Mouse (Mus musculus): Measurements from ENCODE around the gene Wfdc9. TPM values are rescaled to one million over a fixed set of nuclear protein-coding genes. Genes with fewer than 3 reads are reported as not detected.
"Not testable (repeated sequence)": the region's sequence is repeated elsewhere in the genome, so short reads cannot be mapped to it uniquely, and the experiment has no call there.

The Wfdc9 gene
- total RNA-seq, 2 experiments from 2014 or later: not detected

DNA sequence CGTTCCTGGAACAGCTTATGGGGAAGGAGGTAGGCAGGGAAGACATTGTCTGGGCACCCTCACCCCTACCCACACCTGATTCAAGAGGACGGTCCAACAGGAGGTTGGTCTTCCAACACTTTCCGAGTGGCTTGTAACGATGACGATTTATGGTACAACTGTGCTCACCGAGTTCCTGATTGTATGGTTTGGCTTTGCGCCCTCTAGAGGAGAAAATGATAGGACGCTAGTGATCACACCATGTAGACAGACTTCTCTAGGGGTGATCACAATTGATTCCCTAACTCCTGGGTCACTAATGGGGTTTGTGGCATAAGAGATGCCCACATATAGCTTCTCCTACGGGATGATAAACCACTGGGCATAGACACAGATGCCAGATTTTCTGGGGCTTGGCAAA, 21.1 kb downstream of the Wfdc9 start:
- ATAC-seq (replicated peaks; ENCODE audit: poor library complexity, severe bottlenecking): no peak

DNA sequence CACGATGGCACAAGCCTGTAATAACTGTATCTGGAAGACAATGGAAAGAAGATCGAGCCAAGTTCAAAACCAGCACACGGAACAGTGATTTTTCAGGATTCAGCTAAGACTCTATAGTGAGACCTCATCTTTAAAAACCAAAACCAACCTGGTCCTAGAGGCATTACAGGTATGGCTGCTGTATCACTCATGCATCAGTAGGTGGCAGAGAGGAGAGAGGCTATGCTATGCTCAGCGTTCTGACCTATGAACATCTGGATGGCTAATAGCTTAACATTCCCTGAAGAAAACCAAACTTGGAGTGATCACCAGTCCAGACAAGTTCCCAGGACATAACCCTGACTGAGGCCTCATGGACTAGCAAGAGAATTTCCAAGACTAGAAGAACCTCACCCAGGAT, 34.6 kb downstream of the Wfdc9 start:
- no peak for ATAC-seq (replicated peaks; ENCODE audit: poor library complexity, severe bottlenecking)

DNA sequence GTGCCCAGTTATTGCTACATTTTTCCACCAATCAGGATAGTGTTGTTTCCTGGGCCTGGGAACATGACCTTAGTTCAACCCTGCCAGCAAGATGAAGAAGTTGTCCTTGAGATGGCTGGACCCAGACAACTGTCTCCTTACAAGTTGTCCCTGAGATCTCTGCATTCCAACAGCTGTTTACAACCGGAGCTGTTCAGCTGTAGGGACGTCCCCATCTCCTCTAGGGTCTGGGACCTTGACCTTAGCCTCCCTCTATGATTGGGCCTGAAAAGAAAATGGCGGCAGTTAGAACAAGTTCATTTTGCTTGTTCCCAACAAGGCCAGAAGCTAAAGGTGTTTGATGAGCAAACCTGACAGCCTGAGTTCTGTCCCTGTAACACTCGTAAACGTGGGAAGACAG, 37.3 kb downstream of the Wfdc9 start:
- no peak for ATAC-seq (replicated peaks; ENCODE audit: poor library complexity, severe bottlenecking)

DNA sequence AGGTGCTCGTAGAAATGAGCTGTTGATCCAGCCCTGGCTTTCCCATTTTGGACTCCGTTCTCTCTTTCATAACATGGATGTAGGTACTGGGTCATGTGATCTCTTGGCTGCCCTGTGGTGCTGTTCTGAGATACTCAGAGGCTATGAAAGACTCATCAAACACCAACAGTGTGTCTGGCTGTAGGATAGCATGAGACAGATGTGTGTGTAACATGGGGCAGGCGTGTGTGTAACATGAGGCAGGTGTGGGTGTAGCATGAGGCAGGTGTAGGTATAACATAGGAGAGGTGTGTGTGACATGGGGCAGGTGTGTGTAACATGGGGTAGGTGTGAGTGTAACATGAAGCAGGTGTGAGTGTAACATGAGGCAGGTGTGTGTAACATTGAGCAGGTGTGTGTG, 41.0 kb downstream of the Wfdc9 start:
- ATAC-seq (replicated peaks; ENCODE audit: poor library complexity, severe bottlenecking): no peak

DNA sequence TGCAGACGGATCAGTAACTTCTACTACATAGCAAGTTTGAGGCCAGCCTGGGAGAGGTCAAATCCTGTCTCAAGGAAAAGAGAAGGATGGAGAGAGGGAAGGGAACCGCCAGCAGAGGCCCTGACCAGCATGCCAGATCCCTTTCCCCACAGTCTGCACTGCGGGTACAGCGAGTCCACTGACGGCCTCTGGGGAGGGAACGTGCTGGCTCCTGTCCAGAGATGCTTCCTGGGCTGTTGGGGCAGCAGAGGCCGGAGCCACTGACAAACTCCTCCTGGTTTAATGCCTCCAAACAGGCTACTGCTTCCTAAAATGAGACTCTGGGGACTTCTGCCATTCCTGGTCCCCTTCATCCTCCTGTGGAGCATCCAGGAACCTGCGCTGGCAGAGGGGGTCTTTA, 42.9 kb downstream of the Wfdc9 start, which contains the start of the genes Wfdc6b and Wfdc8:
Gene Wfdc6b, plus strand, starts transcription at position 52 of the 400 bp plus-strand sequence.
Gene Wfdc8, minus strand, starts transcription at position 156 of the 400 bp plus-strand sequence.
- ATAC-seq (replicated peaks; ENCODE audit: poor library complexity, severe bottlenecking): not testable (repeated sequence)

DNA sequence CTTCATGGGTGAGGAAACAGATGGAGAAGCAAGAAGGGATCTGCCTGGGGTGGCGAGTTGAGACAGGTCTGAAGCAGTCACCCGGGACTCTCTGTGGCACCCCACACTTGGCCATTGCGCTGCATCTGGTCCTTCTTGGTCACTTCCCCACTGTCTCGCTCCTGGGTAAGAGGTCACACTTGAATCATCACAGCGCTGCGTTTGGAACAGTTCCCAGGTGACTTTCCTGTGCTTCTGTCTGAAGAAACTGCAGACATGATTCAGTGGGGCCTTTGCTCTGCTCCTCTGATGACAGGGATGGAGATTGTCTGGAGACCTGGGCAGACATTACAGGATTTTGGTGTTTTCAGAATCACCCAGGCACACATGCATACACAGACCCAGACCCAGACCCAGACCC, 47.6 kb downstream of the Wfdc9 start:
- ATAC-seq (replicated peaks; ENCODE audit: poor library complexity, severe bottlenecking): no peak

DNA sequence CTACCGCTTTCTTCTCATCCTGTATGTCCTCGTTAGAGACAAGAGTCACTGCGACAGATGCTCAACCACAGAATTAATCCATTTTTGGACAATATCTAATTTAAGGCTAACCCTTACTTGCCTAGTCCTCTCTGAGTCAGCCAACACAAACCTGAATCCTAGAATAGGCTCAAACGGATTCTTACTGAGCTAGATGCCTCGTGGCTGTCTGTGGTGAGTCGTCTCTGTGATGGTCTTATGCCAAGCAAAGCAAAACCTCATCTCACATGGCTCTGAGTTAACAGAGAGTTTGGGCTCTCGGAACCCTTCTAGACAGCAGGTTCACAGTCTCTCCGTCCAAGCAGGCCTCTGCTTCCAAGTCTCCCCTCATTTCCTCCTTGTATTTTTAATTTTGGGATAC, 52.0 kb downstream of the Wfdc9 start:
- ATAC-seq (replicated peaks; ENCODE audit: poor library complexity, severe bottlenecking): no peak

DNA sequence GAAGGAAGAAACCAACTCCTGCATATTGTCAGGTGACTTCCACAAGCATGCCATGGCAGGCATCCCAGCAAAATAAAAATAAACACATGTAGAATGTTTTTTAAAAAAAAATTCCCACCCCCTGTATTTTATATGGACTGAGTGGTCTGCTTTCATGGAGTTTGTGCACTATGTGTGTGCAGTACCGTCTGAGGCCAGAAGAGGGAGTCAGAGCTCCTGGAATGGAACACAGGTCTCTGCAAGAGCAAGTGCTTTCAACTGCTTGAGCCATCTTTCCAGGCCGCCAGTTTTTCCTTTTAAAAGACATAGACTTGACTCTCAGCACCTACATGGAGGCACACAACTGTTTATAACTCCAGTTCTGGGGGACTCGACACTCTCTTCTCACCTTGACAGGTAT, 52.9 kb downstream of the Wfdc9 start:
- no peak for ATAC-seq (replicated peaks; ENCODE audit: poor library complexity, severe bottlenecking)

DNA sequence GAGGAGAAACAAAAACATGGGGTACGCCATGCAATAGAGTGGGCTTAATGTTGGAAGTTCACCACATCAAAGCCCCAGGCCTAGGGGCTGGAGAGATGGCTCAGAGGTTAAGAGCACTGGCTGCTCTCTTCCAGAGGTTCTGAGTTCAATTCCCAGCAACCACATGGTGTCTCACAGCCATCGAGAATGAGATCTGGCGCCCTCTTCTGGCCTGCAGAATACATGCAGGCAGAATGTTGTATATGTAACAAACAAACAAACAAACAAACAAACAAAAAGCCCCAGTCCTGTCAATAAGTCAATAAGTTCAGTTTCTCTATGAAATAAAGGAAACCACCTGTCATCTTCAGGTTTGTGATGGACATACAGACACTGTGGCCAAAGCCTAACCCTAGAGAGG, 56.2 kb downstream of the Wfdc9 start:
- no peak for ATAC-seq (replicated peaks; ENCODE audit: poor library complexity, severe bottlenecking)

Other genes starting within 250 kb of the Wfdc9 start
Only the 30 nearest of the 31 such genes appear.
- gene Sdc4, start 212.7 kb downstream of the Wfdc9 start, total RNA-seq (2014; fragmentation: Nextera tagmentation): not detected in 2 replicates
- not detected in 2 replicates for gene Sdc4, start 212.7 kb downstream of the Wfdc9 start, total RNA-seq (2017)
- 30.4 and 35.3 TPM in 2 replicates for gene Sys1, start 199.6 kb downstream of the Wfdc9 start, total RNA-seq (2014; fragmentation: Nextera tagmentation)
- 11.5 and 18.1 TPM in 2 replicates for gene Sys1, start 199.6 kb downstream of the Wfdc9 start, total RNA-seq (2017)
- not detected in 2 replicates for gene Gm20458, start 195.6 kb downstream of the Wfdc9 start, total RNA-seq (2014; fragmentation: Nextera tagmentation)
- gene Gm20458, start 195.6 kb downstream of the Wfdc9 start, total RNA-seq (2017): not detected in 2 replicates
- not detected in 2 replicates for gene Trp53tg5, start 182.9 kb downstream of the Wfdc9 start, total RNA-seq (2014; fragmentation: Nextera tagmentation)
- gene Trp53tg5, start 182.9 kb downstream of the Wfdc9 start, total RNA-seq (2017): not detected in 2 replicates
- 5.6 TPM in 1 of 2 replicates, not detected in the other for gene Dbndd2, start 170.5 kb downstream of the Wfdc9 start, total RNA-seq (2014; fragmentation: Nextera tagmentation)
- 0.46 and 0.95 TPM in 2 replicates for gene Dbndd2, start 170.5 kb downstream of the Wfdc9 start, total RNA-seq (2017)
- 97.1 and 103 TPM in 2 replicates for gene Pigt, start 159.1 kb downstream of the Wfdc9 start, total RNA-seq (2014; fragmentation: Nextera tagmentation)
- gene Pigt, start 159.1 kb downstream of the Wfdc9 start, total RNA-seq (2017): 27.2 and 27.5 TPM in 2 replicates
- not detected in 2 replicates for gene Wfdc2, start 94.2 kb downstream of the Wfdc9 start, total RNA-seq (2014; fragmentation: Nextera tagmentation)
- gene Wfdc2, start 94.2 kb downstream of the Wfdc9 start, total RNA-seq (2017): not detected in 2 replicates
- not detected in 2 replicates for gene Spint3, start 83.1 kb downstream of the Wfdc9 start, total RNA-seq (2014; fragmentation: Nextera tagmentation)
- gene Spint3, start 83.1 kb downstream of the Wfdc9 start, total RNA-seq (2017): not detected in 2 replicates
- not detected in 2 replicates for gene Wfdc6a, start 71.1 kb downstream of the Wfdc9 start, total RNA-seq (2014; fragmentation: Nextera tagmentation)
- gene Wfdc6a, start 71.1 kb downstream of the Wfdc9 start, total RNA-seq (2017): not detected in 2 replicates
- not detected in 2 replicates for gene Eppin, start 63.0 kb downstream of the Wfdc9 start, total RNA-seq (2014; fragmentation: Nextera tagmentation)
- gene Eppin, start 63.0 kb downstream of the Wfdc9 start, total RNA-seq (2017): not detected in 2 replicates
- not detected in 2 replicates for gene Wfdc6b, start 43.1 kb downstream of the Wfdc9 start, total RNA-seq (2014; fragmentation: Nextera tagmentation)
- not detected in 2 replicates for gene Wfdc6b, start 43.1 kb downstream of the Wfdc9 start, total RNA-seq (2017)
- gene Wfdc8, start 43.0 kb downstream of the Wfdc9 start, total RNA-seq (2014; fragmentation: Nextera tagmentation): not detected in 2 replicates
- gene Wfdc8, start 43.0 kb downstream of the Wfdc9 start, total RNA-seq (2017): not detected in 2 replicates
- gene Wfdc16, start 17.8 kb downstream of the Wfdc9 start, total RNA-seq (2014; fragmentation: Nextera tagmentation): not detected in 2 replicates
- gene Wfdc16, start 17.8 kb downstream of the Wfdc9 start, total RNA-seq (2017): not detected in 2 replicates
- not detected in 2 replicates for gene Wfdc10, start 537 bp downstream of the Wfdc9 start, total RNA-seq (2014; fragmentation: Nextera tagmentation)
- not detected in 2 replicates for gene Wfdc10, start 537 bp downstream of the Wfdc9 start, total RNA-seq (2017)
- gene Wfdc11, start 17.5 kb upstream of the Wfdc9 start, total RNA-seq (2014; fragmentation: Nextera tagmentation): not detected in 2 replicates
- not detected in 2 replicates for gene Wfdc11, start 17.5 kb upstream of the Wfdc9 start, total RNA-seq (2017)
- gene Wfdc13, start 28.5 kb upstream of the Wfdc9 start, total RNA-seq (2014; fragmentation: Nextera tagmentation): not detected in 2 replicates
- not detected in 2 replicates for gene Wfdc13, start 28.5 kb upstream of the Wfdc9 start, total RNA-seq (2017)
- not detected in 2 replicates for gene Spint4, start 41.9 kb upstream of the Wfdc9 start, total RNA-seq (2014; fragmentation: Nextera tagmentation)
- not detected in 2 replicates for gene Spint4, start 41.9 kb upstream of the Wfdc9 start, total RNA-seq (2017)
- gene Spint5, start 58.7 kb upstream of the Wfdc9 start, total RNA-seq (2014; fragmentation: Nextera tagmentation): not detected in 2 replicates
- not detected in 2 replicates for gene Spint5, start 58.7 kb upstream of the Wfdc9 start, total RNA-seq (2017)
- not detected in 2 replicates for gene Wfdc3, start 89.3 kb upstream of the Wfdc9 start, total RNA-seq (2014; fragmentation: Nextera tagmentation)
- not detected in 2 replicates for gene Wfdc3, start 89.3 kb upstream of the Wfdc9 start, total RNA-seq (2017)
- gene Dnttip1, start 89.4 kb upstream of the Wfdc9 start, total RNA-seq (2014; fragmentation: Nextera tagmentation): 31.1 and 36.9 TPM in 2 replicates
- gene Dnttip1, start 89.4 kb upstream of the Wfdc9 start, total RNA-seq (2017): 21.5 and 27.3 TPM in 2 replicates
- 24.5 and 75.2 TPM in 2 replicates for gene Ube2c, start 113.3 kb upstream of the Wfdc9 start, total RNA-seq (2014; fragmentation: Nextera tagmentation)
- gene Ube2c, start 113.3 kb upstream of the Wfdc9 start, total RNA-seq (2017): 112 and 138 TPM in 2 replicates
- gene Tnnc2, start 123.4 kb upstream of the Wfdc9 start, total RNA-seq (2014; fragmentation: Nextera tagmentation): not detected in 2 replicates
- gene Tnnc2, start 123.4 kb upstream of the Wfdc9 start, total RNA-seq (2017): not detected in 2 replicates
- gene Snx21, start 129.2 kb upstream of the Wfdc9 start, total RNA-seq (2014; fragmentation: Nextera tagmentation): not detected in 2 replicates
- 0.17 and 0.77 TPM in 2 replicates for gene Snx21, start 129.2 kb upstream of the Wfdc9 start, total RNA-seq (2017)
- 24.7 and 25.5 TPM in 2 replicates for gene Acot8, start 148.3 kb upstream of the Wfdc9 start, total RNA-seq (2014; fragmentation: Nextera tagmentation)
- gene Acot8, start 148.3 kb upstream of the Wfdc9 start, total RNA-seq (2017): 22.3 and 32.6 TPM in 2 replicates
- 2.7 and 4.1 TPM in 2 replicates for gene Zswim3, start 148.5 kb upstream of the Wfdc9 start, total RNA-seq (2014; fragmentation: Nextera tagmentation)
- 1.8 and 2.0 TPM in 2 replicates for gene Zswim3, start 148.5 kb upstream of the Wfdc9 start, total RNA-seq (2017)
- gene Zswim1, start 166.1 kb upstream of the Wfdc9 start, total RNA-seq (2014; fragmentation: Nextera tagmentation): 5.8 and 7.0 TPM in 2 replicates
- gene Zswim1, start 166.1 kb upstream of the Wfdc9 start, total RNA-seq (2017): 2.8 and 3.5 TPM in 2 replicates
- gene Spata25, start 172.0 kb upstream of the Wfdc9 start, total RNA-seq (2014; fragmentation: Nextera tagmentation): not detected in 2 replicates
- gene Spata25, start 172.0 kb upstream of the Wfdc9 start, total RNA-seq (2017): not detected in 2 replicates
- 89.0 and 135 TPM in 2 replicates for gene Ctsa, start 176.3 kb upstream of the Wfdc9 start, total RNA-seq (2014; fragmentation: Nextera tagmentation)
- gene Ctsa, start 176.3 kb upstream of the Wfdc9 start, total RNA-seq (2017): 79.5 and 109 TPM in 2 replicates
- 6.1 and 8.7 TPM in 2 replicates for gene Neurl2, start 176.9 kb upstream of the Wfdc9 start, total RNA-seq (2014; fragmentation: Nextera tagmentation)
- gene Neurl2, start 176.9 kb upstream of the Wfdc9 start, total RNA-seq (2017): 3.4 and 4.0 TPM in 2 replicates
- not detected in 2 replicates for gene Pltp, start 201.1 kb upstream of the Wfdc9 start, total RNA-seq (2014; fragmentation: Nextera tagmentation)
- gene Pltp, start 201.1 kb upstream of the Wfdc9 start, total RNA-seq (2017): not detected in 2 replicates